Mouse (Mus musculus) small intestine, adult 2 months (tissue): ENCODE results near the gene Fkbp1a. TPM values are rescaled to one million over a fixed set of nuclear protein-coding genes. Genes with fewer than 3 reads are reported as not detected.
A peak's percentile ranks its signal among the peaks of the same experiment; 100 is the strongest.

ENCODE experiments used
- H3K27ac ChIP-seq: fragments of 200-500 bp; 2 replicates; pipeline ENCODE4 v1.5.1; 2012; ENCODE audit warnings: low read depth, low read length, control low read depth, inconsistent platforms; ENCODE audit not compliant: insufficient read depth
- H3K27me3 ChIP-seq: fragments of 200-500 bp; 2 replicates; pipeline ENCODE4 v1.6.1; 2012; ENCODE audit warnings: mild to moderate bottlenecking, moderate library complexity, low read length, inconsistent platforms; ENCODE audit not compliant: control insufficient read depth, insufficient read depth
- H3K36me3 ChIP-seq: fragments of 200-500 bp; 2 replicates; pipeline ENCODE4 v1.6.1; 2012; ENCODE audit warnings: mild to moderate bottlenecking, low read length, control low read depth, inconsistent platforms; ENCODE audit not compliant: control insufficient read depth, insufficient read depth
- H3K4me1 ChIP-seq: fragments of 200-500 bp; 2 replicates; pipeline ENCODE4 v1.6.1; 2012; ENCODE audit warnings: low read length, inconsistent platforms, mixed read lengths; ENCODE audit not compliant: control insufficient read depth, insufficient read depth, insufficient read length
- H3K4me3 ChIP-seq: fragments of 200-500 bp; 2 replicates; pipeline ENCODE4 v1.5.1; 2012; ENCODE audit warnings: low read depth, mild to moderate bottlenecking, control low read depth, inconsistent platforms, low read length, moderate library complexity
- CTCF ChIP-seq: fragments of 200-500 bp; IDR thresholded peaks from 2 replicates; pipeline ENCODE4 v1.5.1; 2012; ENCODE audit warnings: low read depth, mild to moderate bottlenecking, control low read depth, inconsistent platforms, low read length, moderate library complexity, mixed read lengths; ENCODE audit not compliant: insufficient replicate concordance, insufficient read length; ENCODE audit errors: extremely low read depth
- POLR2A ChIP-seq: fragments of 200-500 bp; IDR thresholded peaks from 2 replicates; pipeline ENCODE4 v1.6.1; 2012; ENCODE audit warnings: low read depth, mild to moderate bottlenecking, control low read depth, inconsistent platforms, low read length, moderate library complexity
- WGBS: fragments of 180-500 bp; shearing (Covaris S2); methylation state at CpG from one replicate; pipeline ENCODE4 v1.1.7; 2018; 5-methylcytosine and 5-hydroxymethylcytosine counted together
- polyA plus RNA-seq: library from polyadenylated mRNA; depleted of rRNA; stranded (reverse); fragments of >200 nt; gene quantifications from 2 replicates; pipeline ENCODE4 v1.2.3, GENCODE M21; 2012; rRNA removed

Gene Fkbp1a
- 30.6 and 65.0 TPM in 2 replicates for polyA plus RNA-seq

DNA sequence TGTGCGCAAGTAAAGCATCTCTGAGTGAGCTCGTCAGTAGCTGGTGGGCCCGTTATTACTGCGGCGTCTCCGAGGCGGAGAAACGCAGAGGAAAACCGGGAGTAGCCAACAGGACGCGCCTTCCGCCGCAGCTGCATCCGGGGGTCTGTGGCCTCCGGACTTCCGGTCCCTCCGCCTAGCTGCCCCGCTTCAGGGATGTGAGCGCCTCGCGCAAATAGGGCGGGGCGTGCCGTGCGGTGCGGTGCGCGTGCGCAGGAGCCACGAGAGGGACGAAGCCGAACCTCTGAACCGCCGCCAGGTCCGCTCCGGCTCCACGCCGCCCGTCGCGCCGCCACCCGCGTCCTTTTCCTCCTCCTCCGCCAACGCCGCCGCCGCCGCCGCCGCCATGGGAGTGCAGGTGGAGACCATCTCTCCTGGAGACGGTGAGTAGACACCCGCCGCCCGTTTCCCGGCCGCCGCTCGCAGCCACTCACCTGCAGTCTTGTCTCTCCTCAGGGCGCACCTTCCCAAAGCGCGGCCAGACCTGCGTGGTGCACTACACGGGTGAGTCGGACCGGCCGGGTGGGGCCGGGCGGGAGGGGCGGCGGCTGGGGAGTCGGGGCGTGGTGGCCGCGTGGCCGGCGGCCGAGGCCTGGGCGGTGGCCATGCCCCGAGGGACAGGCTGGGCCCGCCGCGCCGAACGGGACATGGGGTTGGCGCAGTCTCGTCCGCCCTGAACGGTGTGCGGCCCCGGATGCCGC lies at the start of gene Fkbp1a:
Fkbp1a (plus strand) TSS at position 161 of the 740 bp plus-strand sequence.
- Histone ChIP-seq H3K4me1 (peaks cover 21% of the 10 kb centered on the region; the same call in 1 of the 2 replicates), H3K36me3 (peaks cover 9% of the 10 kb centered on the region; the same call in 1 of the 2 replicates), H3K27ac (peak within 1 kb of the TSS; percentile 93), H3K4me3 (peak within 1 kb of the TSS; percentile 100), H3K27me3 (no peaks in the 10 kb centered on the region)
- 1% methylated on average over 86 of the region's 93 CpGs for WGBS
- TF ChIP-seq CTCF (no peak), POLR2A (peak; percentile 50)

DNA sequence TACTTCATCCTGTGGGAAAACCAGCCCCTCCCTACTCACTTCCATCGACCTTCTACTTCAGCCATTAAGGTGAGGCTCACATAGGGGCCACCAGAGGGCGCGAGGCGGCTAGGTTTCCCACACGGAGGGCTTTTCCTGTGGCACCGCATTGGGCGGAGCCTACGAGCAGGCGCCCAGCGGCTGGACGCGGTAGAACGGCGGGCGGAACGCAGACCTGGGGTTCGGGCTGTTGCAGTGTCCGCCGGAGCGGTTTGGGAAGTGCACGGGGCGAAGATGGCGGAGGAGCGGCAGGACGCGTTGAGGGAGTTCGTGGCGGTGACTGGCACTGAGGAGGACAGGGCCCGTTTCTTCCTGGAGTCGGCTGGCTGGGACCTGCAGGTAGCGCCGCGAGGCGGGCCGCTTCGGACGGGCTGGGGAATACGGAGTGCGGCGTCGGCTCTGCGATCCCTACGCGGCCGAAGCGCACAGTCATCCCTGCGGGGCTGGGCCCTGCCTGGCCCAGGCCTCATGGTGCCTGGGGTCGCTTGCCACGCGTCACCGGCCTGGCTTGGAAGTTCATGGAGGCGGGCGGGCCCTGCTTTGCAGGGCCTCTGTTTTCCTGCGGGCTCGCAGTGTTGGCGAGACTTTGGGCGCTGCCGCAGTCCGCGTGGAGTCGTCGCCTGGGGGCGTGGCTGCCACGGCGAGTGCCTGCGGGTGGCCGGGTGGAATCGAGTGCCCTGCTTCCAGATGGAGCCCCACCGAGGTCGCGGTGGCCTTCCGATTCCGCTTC lies 48.1 kb upstream of the Fkbp1a start, which contains the start of gene Nsfl1c:
Nsfl1c (plus strand) TSS at position 148 of the 769 bp plus-strand sequence.
- TF ChIP-seq CTCF: peak; percentile 94
- TF ChIP-seq POLR2A: peak; percentile 67
- WGBS: under 1% methylated on average over 73 of the region's 73 CpGs

DNA sequence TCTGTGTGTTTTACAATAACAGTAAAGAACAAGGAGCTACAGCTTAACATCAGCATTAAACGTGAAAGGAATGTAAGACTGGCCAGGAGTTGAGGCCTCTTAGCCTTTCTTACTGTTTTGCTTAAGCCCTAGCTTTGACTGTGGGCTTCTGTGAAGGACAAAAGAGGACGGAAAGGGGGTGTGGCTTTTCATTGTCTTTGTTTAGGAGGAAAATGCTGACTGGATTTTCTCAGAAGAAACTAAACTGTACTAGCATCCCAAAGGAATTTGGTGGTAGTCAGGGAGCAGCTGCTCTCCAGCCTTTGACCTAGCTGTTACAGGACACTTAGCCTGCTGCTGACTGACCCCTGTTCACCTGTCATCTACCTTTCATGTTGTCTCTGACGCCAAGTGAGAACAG lies 43.9 kb upstream of the Fkbp1a start:
- no peaks in the 10 kb centered on the region for H3K4me1 ChIP-seq
- H3K27me3 ChIP-seq: no peaks in the 10 kb centered on the region
- 71% methylated on average over 3 of the region's 3 CpGs for WGBS
- H3K36me3 ChIP-seq: peaks cover 34% of the 10 kb centered on the region
- TF ChIP-seq POLR2A: no peak
- no peak for TF ChIP-seq CTCF
- H3K27ac ChIP-seq: no peak overlapping the region
- H3K4me3 ChIP-seq: no peak overlapping the region

More for the DNA sequence above, 48.1 kb upstream of the Fkbp1a start, which contains the start of gene Nsfl1c:
- H3K36me3 ChIP-seq: peaks cover 10% of the 10 kb centered on the region
- H3K27ac ChIP-seq: no peak within 1 kb of the TSS
- no peaks in the 10 kb centered on the region for H3K4me1 ChIP-seq
- no peaks in the 10 kb centered on the region for H3K27me3 ChIP-seq
- H3K4me3 ChIP-seq: peak within 1 kb of the TSS; percentile 95

DNA sequence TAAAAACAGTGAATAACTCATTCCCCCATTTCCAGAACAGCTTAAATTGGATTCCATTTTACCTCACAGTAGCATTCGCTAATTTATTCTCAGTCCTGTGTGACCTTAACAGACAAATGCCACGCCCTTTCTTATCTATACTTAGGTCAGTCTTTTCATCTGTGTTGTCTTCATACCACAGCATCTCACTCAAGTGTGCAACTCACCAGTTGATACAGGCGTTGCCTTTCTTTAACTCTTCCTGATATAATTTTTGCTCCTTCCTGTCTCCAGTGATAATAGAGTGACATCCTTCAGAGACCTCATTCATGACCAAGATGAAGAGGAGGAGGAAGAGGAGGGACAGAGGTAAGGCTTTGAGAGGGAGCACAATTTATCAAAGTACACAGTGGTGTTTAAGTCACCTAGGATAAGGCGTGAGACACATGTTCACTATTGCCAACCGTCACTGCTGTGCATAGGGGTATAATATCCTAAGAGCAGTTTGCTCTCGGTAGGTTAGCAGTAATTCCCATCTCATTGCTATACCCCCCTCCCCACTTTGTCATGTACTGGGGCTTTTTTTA lies 41.8 kb upstream of the Fkbp1a start:
- Histone ChIP-seq H3K4me3 (no peak overlapping the region), H3K36me3 (peaks cover 52% of the 10 kb centered on the region), H3K27me3 (no peaks in the 10 kb centered on the region), H3K4me1 (no peaks in the 10 kb centered on the region), H3K27ac (no peak overlapping the region)
- 80% methylated on average over 6 of the region's 6 CpGs for WGBS
- TF ChIP-seq CTCF: no peak
- TF ChIP-seq POLR2A: no peak

DNA sequence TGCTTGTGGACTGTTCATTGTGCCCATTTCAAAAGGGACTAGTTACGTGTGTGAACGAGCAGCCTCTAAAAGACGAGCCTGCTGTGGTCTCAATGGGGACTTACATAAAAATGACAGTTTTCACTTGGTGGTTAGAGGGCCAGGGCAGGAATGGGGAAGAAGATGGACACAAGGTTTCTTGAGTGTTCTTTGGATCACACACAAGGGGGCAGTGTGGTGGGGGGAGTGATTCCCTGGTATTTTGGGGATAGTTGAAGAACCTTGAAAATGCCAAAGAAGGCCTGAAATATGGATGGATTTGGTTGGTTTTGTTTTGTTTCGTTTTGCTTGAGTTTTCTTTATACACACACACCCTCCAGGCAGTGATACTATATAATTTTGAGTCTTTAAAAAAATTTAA lies 38.1 kb upstream of the Fkbp1a start:
- Histone ChIP-seq H3K4me1 (no peaks in the 10 kb centered on the region), H3K27me3 (no peaks in the 10 kb centered on the region), H3K27ac (no peak overlapping the region), H3K36me3 (peaks cover 65% of the 10 kb centered on the region), H3K4me3 (no peak overlapping the region)
- no peak for TF ChIP-seq CTCF
- no peak for TF ChIP-seq POLR2A
- WGBS: 88% methylated on average over 4 of the region's 4 CpGs

DNA sequence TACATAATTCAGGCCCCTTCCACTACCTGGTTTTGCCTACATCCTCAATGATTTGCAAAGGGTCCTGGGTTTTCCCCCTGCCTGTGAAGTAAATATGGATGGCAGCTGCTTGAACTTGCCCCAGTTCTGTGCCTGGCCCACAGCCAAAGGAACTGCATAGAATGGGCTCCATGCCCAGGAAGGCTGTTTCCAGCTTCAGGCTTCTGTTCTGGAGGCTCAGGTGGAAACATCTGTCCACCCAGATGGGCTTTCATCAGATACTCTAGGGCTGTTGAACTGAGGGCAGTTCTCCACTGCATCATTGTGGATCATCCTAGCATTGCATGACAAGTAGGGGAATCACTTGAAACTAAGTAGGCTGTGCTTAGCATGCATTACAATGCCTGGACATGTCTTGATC lies 30.1 kb upstream of the Fkbp1a start:
- no peak overlapping the region for H3K4me3 ChIP-seq
- H3K4me1 ChIP-seq: peaks cover 4% of the 10 kb centered on the region; the same call in 1 of the 2 replicates
- no peaks in the 10 kb centered on the region for H3K27me3 ChIP-seq

More for the DNA sequence above, 30.1 kb upstream of the Fkbp1a start:
- TF ChIP-seq CTCF: no peak
- no peak for TF ChIP-seq POLR2A
- H3K27ac ChIP-seq: no peak overlapping the region
- peaks cover 41% of the 10 kb centered on the region for H3K36me3 ChIP-seq
